Mouse (Mus musculus): ENCODE results near the gene Ddx3x.
"Not testable (repeated sequence)": the region's sequence is repeated elsewhere in the genome, so short reads cannot be mapped to it uniquely, and the experiment has no call there.

Ddx3x gene

GRCm38 (mm10) chrX:13280409-13281328 lies at the start of gene Ddx3x:
TSS of gene Ddx3x (plus strand) at chrX:13280970.
- DNase-seq (ENCODE audit: low read depth, low spot score): peak; percentile 91

DNA sequence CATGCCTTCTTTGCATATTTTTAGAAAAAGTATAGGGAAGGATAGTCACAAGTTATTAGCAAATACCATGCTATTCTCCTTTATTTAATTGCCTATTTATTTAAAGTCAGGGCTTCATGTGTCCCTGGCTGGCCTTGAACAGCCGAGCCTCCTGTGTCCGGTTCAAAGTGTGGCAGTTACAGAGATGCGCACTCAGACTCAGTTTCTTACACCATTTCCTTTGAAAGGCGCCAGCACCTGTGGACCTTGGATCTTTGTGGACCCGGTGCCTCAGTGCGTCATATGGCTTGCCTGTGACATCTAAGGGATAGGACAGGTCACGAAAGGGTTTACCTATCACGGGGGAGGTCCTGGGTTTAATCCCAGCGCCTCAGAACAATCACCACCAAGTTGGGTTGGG lies 49.5 kb upstream of the Ddx3x start:
- no peak for DNase-seq (ENCODE audit: low read depth, low spot score)

GRCm38 (mm10) chrX:13232834-13233233 lies 47.9 kb upstream of the Ddx3x start:
- DNase-seq (ENCODE audit: low read depth, low spot score): not testable (repeated sequence)

- no peak for DNase-seq (ENCODE audit: low read depth, low spot score)
Observed at GRCm38 (mm10) chrX:13233631-13234030, 47.1 kb upstream of the Ddx3x start.

- no peak for DNase-seq (ENCODE audit: low read depth, low spot score)
Observed at GRCm38 (mm10) chrX:13234709-13235108, 46.1 kb upstream of the Ddx3x start.

DNA sequence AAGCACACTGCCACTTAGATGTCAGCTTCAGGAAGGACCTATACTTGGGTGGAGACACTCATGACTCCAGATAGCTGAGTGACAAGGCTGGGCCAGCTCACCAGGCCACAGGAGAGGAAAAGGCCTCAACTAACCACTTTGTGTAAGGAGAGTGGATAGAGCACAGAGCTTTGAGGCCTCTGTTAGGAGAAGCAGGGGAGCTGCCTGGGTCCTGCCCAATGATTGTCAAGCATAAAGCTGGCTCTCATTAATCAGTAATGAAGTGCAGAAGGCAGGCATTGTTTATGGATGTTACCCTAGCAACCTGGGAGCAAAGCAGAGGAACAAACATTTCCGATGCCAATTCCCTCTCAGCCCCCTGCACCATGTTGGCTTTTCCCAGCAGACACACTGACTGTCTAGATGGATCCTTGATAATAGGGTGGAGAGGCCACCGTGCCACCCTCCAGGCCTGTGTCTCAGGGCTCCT lies 44.6 kb upstream of the Ddx3x start:
- no peak for DNase-seq (ENCODE audit: low read depth, low spot score)

DNA sequence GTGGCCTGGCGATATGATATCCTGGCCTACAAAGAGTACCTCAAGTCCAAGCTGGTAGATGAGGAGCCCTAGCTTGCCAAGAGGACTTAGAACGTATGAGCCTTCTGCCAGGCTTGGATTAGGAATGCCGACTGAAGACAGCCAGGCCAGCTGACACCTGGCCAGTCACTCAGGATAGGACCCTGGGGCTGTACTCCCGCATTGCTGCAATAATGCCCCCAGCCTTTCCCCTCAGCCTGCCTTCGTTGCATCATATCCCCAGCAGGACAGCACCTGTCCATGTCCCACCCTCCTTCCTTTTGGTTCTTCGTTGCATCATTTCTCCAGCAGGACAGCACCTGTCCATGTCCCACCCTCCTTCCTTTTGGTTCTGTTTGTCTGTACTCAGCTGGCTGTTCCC lies 41.3 kb upstream of the Ddx3x start:
- no peak for DNase-seq (ENCODE audit: low read depth, low spot score)

- DNase-seq (ENCODE audit: low read depth, low spot score): peak; percentile 86
Observed at GRCm38 (mm10) chrX:13240646-13241425, 39.9 kb upstream of the Ddx3x start.

DNA sequence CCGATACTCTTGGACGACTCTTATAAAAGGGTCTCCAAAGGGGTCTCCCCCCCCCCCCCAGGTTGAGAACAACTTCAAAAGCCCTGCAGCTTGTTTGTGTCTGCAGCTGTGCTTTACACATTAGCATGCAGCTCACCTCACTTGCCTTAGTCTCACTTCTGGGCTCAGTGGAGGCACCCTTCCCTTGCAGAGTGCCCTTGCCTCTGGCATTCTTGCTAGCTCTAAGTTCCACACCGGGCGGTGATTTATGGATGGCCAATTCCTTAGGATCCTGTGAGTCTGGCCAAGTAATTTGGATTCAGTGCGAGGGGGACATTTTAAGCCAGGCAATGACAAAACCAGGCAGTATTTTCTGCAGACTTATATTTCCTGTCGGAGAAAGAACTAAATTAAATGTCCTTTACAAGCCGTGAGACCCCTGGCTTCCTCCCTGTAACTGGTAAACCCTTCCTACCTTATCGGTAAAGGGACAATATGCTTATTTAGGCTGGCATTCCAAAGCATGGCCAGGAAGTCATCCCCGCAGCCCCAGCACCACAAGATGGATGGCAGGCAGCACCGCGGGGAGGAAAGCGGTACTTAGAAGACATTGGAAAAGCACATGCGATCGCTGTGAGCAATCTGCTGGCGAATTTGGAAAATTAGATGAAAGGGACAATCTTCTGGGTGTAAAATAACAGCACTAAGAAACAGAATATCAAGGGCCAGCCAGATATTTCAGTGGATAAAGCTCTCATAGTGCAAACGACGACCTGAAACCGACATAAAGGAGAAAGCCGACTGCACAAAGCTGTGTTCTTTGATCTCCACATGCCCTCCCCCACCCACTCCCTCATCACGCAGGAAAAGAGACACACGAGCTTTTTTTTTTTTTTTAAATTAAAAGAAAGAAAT lies 39.1 kb upstream of the Ddx3x start:
- DNase-seq (ENCODE audit: low read depth, low spot score): peak; percentile 35

DNA sequence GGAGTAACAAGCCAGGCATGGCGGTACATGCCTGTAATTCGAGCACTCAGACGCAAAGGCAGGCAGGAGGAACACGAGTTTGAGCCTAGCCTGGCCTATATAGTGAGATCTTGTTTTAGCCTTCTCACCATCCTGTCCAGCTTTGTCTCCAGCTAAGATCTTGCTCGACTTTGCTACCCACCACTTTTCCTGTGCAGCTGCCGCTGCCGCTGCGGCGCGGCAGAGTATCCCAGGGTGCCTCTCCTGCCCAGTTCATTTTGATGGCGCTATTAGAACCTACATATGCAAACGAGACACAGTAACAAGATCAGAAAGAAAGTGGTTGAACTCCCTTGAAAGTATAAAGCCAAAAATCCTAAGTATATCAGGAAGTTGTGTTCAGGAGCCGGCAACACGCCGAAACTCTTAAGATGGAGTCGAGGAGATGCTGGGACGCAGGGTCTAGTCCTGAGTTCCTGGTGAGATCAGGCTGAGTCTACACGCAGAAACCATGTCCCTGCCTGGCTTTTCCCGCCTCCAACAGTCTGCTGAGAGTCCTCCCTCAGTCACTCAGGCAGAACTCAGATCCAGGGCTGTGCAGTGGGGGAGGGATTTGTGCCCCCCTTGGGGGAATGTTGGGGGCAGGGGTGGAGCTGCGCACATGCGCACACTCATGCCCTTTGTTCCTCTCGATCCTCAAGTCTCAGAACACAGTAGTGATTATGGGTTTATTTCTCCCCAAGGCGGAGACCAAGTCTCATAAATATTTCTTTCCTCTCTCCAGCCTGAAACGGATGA lies 38.3 kb upstream of the Ddx3x start:
- peak; percentile 88 for DNase-seq (ENCODE audit: low read depth, low spot score)

DNA sequence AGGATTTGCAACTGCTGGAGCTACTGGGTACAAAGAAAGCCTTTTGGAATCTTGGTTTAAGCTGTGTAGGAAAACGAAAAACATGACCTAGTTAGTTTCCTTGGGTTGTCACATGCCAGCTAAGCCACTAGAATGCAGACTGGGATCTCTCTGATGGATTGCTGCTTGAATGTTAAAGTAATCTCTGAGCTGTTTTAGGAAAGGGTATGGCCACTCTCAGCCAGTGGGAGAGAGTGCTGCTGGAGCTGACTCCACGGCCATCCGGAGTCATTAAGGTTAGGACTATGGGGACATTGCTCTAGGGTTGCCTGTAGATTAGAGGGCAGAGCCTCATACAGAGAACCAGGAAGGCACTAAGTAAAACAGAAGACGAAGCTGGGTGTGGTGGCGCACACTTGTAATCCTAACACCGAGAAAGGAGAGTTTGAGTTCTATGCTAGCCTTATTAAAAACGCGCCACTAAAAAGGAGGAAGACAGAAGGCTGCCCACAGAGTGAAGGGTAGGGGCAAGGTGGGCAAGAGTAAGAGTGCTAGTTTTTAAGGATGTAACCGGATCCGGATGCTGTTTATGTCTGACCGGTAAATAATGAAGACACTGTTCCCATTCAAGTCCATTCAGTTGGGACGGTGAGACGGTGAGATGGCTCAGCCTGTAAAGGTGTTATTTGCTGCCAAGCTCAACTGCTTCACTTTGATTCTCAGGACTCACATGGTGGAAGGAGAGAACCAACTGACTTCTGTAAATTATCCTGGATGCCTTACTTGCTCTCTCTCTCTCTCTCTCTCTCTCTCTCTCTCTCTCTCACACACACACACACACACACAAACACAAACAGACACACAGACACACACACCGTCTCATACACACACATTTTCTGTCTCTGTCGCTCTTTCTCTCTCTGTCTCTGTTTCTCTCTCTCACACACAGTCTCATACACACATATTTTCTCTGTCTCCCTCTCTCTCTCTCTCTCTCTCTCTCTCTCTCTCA lies 37.3 kb upstream of the Ddx3x start:
- peak; percentile 11 for DNase-seq (ENCODE audit: low read depth, low spot score)

DNA sequence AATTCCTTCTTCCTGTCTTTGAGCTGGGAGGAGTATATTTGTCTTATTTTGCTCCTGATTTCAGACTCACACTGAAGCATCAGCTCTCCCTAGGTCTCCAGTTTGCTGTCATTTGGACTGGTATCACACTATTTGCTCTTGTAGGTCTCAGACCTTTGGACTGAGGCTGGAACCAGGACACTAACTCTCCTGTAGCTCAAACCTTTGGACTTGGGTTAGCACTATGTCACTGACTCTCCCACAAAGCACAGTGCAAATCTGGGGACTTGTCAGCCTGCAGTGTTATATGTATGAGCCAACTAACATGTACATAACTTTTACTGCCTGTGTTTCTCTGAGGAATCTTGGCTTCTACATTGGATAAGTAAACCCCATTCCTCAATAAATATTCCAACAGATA lies 36.2 kb upstream of the Ddx3x start:
- no peak for DNase-seq (ENCODE audit: low read depth, low spot score)

DNA sequence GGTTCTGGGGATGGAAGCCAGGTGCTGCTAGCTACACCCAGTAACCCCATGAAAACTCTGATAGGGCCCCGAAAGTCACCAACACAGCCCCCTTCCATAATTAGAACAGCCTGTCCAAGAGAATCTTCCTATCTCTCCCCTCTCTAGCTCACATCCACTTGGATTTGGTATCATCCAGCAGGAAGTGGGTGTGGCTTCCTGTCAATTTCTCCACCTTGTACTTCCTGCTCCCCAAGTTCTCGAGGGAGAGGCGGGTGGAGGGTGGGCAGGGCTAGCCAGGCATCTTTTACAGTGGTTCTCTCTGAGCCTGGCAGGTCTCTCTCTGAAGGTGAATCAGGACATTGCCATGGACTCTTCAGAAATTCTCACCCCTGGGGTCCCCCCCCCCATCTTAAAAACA lies 35.7 kb upstream of the Ddx3x start:
- DNase-seq (ENCODE audit: low read depth, low spot score): peak; percentile 48

DNA sequence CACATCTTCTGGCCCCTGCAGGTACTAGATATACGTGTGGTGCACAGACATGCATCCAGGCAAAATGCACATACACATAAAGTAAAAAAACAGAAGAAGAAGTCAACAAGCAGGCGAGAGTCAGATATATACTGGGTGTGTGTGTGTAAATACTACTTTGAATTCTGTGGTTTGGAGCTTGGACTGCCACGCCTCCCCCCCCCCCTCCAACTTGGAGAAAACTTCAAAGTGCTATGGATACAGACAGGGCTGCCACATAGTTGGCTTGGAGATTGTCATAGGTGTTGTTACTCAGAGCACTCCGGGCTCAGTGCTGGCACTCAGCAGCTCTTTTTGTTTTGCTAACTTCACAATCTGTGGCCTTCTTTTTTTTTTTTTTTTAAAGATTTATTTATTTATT lies 29.1 kb upstream of the Ddx3x start:
- no peak for DNase-seq (ENCODE audit: low read depth, low spot score)

DNA sequence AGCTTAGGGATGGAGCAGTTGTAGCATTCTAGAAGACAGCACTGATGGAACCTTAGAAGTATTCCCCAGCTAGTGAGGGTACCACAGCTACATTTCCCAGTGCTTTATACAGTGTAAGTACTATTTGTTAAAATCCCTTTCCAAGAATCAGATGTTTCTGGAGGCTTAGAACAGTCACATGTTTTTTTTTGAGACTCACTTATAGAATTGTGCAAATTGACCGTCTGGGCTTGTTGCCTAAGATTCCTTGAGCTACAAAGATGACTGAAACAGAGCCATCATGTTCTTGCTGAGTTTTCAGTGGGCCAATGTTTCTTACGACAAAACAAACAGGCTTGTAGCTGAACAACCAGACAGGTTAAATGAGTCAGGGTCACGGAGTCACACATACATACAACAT lies 26.5 kb upstream of the Ddx3x start:
- no peak for DNase-seq (ENCODE audit: low read depth, low spot score)

DNA sequence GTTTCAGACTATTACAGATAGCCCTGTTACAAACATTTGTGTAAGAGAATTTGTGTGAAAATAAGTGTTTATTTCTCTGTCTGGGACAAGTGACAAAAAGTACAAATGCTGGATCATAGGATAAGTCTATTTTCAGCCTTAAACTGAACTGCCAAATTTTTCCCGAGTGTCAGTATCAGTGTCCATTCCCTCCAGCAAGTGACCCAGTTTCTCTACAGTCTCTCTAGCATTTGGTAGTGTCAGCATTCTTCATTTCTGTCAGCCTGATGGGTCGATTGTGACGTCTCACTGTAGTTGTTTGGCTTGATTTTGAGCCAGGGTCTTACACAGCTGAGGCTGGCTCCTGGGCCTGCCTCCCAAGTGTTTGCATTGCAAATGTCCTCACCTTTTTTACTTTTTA lies 17.4 kb upstream of the Ddx3x start:
- no peak for DNase-seq (ENCODE audit: low read depth, low spot score)

- peak; percentile 11 for DNase-seq (ENCODE audit: low read depth, low spot score)
Observed at GRCm38 (mm10) chrX:13275519-13276137, 5.1 kb upstream of the Ddx3x start.

DNA sequence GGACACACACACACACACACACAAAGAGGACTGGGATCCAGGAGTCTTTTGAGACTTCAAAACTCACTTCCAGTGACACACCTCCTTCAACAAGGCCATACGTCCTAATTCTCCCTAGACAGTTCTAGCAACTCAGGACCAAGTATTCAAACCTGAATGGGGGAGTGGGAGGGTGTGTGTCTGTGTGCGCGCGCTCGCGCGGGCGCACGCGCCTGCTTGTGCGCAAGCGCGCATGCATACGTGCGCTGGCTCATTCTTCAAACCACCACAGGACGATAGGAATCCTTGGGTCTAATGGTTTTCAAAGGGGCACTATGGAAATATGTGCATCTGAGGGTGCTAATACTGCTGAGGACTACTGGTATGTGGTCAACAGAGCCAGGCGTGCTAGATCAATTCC lies 1.8 kb upstream of the Ddx3x start:
- DNase-seq (ENCODE audit: low read depth, low spot score): peak; percentile 68

GRCm38 (mm10) chrX:13280037-13280408 lies 747 bp upstream of the Ddx3x start:
- no peak for DNase-seq (ENCODE audit: low read depth, low spot score)

Data from ES-CJ7 (cell line).